Mouse (Mus musculus): ENCODE measurements around the gene Atp6v1g2.

Atp6v1g2 gene

DNA sequence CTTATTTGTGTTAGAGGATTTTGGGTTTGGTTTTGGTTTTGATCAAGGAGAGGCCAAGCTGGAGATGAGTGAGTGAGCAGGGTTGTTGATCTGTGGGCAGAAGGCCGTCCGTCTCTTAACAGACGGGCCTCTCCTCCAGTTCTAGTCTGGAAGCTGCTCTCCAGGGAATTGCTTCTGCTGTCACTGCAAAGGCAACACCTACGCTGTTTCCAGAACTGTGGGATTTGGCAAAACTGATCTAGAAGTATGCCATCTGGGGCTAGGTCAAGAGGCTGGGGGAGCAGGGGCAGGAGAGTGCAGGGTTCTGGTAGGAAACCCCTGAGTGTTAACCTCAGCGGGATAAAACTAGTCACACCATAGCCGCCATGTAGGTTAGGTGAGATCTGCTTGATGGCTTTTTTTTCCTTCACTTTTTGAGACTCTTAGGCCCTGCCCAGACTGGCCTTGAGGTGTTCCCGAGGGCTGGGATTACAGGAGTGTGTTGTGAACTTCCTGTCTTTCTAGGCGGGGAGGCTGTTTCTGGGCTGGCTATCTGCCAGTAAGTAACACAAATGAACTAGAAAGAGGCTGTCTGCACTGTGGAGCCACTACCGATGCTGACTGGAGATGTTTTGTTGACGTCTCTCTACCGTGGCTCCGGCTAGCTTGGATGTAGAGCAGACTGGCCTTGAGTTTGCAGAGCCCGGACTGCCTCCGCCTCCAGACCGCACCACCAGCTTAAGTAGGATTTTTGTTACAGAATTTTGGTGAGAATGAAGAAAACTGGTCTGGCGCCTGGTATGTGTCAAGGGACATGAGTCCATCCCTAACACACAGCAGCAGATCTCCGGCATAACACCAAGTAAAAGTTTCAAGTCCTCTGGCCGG lies at the start of gene Atp6v1g2:
Gene Atp6v1g2, plus strand, starts transcription at position 547 of the 867 bp plus-strand sequence.
- DNase-seq: no peak

DNA sequence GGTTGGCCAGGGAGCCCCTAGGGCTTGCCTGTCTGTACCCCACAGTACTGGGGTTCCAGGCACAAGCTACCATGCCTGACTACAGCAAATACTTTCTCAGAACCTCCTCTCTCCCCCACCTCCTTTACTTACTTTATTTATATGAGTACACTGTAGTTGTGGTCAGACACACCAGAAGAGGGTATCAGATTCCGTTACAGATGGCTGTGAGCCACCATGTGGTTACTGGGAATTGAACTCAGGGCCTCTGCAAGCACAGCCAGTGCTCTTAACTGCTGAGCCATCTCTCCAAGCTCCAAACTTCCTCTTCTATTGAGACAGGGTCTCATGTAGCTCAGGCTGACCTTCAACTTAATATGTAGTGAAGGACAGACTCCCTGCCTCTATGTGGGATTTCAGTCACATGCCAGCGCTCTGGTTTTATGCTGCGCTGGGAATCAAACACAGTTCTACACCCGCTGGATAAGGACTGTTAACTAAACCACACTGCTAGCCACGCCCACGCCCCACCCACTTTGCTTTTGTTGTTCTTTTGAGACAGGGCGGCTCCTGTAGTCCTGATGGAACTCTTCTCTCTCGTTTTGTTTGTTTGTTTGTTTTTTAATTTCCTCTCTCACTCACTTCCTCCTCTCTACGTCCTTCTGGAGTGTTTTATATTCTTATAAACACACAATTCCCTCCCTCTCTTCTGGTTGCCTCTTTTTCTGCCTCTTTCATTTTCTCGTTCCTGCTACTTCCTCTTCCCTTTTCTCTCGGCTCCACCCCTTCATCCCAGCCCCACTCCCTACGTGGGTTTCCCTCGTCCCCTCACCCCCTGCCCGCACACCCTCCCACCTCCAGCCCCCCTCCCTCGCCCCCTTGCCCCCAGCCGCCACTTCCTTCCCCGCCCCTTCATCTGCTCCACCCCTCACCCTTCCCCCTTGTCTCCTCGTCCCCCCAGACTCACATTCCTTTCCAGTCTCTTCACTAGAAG lies 47.5 kb upstream of the Atp6v1g2 start:
- peak; percentile 74 to 85 for DNase-seq

DNA sequence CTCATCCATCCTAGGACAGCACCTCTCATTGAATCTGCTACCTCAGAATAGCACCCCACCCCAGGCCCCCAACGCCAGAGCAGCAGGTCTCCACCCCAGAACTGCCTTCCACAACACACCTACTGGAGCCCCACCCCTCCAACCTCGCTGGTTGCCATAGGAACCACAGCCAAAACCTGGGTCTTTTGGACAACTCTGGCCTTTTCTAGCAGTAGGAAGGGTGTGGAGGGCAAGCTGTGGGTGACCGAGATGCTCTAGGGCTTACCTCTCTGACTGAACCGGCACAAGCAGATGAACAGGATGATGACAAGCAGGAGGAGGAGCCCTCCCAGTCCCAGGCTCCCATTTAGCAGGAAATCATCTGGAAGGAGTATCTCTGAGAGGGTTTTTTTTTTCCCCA lies 46.8 kb upstream of the Atp6v1g2 start:
- peak; percentile 47 to 79 for DNase-seq

DNA sequence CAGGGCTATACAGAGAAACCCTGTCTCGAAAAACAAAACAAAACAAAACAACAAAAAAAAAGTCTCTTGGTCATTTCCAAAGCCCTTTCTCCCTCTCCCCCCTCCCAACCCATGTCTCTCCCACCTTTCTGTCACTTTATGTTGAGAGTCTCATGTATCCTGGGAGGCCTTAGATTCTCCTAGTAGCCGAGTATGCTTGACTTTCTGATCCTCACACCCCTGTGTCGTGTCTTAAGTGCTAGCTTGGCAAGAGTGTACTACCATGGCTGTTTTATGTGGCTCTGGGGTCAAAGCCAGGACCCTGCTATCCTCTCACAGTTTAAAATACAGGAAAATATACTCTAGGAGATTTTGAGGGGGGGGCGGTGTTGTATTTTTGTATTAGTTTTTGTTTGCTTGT lies 46.1 kb upstream of the Atp6v1g2 start:
- no peak for DNase-seq

DNA sequence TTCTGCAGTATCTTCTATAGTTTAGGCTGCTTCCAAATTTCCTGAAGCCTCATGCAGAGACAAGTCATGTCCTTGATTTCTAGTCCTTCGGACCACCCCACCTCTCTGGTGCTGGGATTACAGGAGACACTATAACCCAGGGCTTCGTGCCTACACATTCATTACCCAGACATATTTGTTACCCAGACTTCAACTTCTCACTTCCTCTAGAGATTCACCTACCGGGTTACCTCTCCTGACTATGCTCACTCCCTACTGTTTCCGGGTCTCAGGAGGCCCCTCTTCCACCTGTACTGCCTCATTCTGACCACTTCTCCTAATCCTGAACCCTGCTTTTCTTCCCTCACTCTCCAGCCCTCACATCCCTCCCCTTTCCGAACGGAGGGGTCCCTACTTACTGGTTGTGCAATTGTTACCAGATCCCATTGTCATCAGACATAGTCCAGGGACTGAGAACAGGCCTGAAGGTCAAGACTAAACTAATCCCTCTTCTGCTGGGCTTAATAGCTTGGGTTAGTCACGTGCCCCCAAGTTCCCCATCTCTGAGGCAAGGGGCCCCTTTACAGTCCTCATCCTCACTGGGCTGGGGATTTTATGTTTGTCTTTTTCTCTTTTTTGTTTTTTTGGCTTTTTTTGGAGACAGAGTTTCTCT lies 45.4 kb upstream of the Atp6v1g2 start, which contains the start of gene Lst1:
Gene Lst1, minus strand, starts transcription at position 481 of the 652 bp plus-strand sequence.
- DNase-seq: no peak

DNA sequence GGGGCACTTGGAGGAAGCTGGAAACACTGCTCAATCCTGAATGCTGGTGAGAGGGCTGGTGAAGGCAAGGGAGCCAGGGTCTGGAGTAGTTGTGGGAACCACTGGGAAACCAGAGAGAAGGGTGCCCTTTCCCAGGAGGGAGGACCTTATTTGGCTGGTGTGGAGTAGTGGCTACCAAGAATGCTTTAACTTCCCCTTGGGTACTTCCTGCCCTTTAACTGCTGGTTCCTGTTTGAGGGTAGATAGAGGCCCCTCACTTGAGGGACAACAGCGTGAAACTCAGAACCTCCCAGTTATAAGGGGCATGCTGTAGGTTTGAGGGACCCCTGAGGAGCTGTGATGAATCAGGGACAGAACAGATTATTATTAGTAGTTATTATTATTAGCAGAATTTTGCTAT lies 44.3 kb upstream of the Atp6v1g2 start:
- no peak for DNase-seq

DNA sequence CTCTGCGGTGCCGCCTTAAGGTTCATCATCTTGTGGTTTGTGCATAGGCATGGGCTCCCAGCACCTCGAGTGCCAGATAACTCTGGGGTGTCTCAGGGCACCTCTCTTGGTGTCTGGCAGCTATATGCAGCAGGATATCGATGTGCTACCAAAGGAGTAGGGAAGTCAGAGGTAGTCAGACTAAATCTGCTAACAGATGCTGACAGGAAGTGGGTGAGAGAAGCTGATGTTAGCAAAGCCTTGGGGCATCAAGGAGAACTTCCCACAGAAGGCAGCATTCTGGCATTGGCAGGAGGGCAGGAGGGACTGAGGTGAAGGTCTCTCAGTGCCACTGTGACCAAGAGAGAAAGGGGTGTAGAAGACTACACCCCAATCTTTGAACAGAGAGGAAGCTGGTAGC lies 43.4 kb upstream of the Atp6v1g2 start:
- peak; percentile 27 to 68 for DNase-seq

DNA sequence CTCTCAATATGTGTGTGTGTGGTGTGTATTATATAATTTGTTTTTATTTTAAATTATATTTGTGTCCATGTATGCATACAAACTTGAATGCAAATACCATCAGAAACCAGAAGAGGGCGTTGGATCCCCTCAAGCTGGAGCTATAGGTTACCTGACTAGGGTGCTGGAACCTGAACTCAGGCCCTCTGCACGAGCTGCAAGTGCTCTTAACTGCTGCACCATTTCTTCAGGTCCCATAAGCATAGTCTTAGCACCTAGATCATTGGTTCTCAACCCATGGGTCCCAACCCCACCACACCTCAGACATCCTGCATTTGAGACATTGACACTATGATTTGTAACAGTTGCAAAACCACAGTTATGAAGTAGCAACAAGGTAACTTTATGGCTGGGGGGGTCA lies 41.7 kb upstream of the Atp6v1g2 start:
- no peak for DNase-seq

DNA sequence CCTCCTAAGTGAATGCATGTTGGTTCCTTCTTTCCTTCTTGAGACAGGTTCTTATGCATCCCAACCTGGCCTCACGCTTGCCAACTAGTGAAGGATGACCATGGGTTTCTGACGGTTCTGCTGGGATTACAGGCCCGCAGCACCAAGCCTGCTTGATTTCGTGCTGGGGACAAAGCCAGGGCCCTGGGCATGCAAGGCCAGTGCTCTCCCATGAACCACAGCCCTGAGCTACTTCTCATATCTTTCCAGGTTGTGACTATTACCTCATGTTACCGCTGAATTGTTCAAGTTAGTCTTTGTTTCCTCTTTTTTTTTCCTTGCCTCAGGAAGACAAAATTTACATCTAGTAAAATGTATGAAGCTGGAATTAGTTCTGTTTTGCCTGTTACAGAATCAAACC lies 40.5 kb upstream of the Atp6v1g2 start:
- no peak for DNase-seq

DNA sequence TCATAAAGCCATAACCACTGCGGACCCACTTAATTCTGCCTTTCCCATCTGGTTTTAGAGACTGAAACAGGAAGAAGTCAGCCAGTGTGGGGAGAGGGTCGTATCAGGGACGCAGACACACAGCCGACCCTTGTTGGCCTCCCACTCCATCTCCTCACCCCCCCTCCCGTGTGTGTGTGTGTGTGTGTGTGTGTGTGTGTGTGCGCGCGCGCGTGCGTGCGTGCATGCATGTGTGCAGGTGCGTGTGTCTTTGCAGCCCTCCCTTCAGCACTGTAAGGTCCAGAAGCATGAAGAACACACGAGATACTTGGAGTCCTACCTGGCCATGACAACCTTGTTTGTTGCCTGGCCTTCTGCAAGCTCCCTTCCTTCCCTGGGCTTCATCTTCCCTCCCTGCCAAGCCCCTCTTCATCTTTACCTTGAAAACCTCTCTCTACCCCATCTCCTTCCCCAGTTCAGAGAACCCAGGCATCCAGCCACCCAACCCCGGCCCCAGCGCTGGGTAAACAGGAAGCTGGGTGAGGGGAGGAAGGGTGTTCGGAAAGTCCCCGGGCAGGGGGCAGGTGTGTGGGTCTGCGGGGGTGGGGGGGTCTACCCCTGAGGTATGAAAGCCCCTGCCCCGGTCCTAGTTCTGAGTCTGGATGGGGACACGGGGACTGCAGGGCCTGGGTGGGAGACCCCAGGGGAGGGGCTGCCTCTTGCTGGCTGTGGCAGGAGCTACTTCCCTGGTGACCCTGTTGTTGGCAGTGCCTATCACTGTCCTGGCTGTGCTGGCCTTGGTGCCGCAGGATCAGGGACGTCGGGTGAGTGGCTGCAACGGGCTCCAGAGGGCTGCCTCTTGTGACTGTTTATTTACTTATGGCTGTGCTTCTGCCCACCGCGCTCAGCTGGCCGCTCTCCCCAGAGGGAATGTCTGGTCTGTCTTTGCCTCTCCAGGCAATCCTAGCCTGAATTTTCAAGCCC lies 39.3 kb upstream of the Atp6v1g2 start, which contains the start of gene Ltb:
Gene Ltb, plus strand, starts transcription at position 559 of the 963 bp plus-strand sequence.
- DNase-seq: peak; percentile 87 to 93

DNA sequence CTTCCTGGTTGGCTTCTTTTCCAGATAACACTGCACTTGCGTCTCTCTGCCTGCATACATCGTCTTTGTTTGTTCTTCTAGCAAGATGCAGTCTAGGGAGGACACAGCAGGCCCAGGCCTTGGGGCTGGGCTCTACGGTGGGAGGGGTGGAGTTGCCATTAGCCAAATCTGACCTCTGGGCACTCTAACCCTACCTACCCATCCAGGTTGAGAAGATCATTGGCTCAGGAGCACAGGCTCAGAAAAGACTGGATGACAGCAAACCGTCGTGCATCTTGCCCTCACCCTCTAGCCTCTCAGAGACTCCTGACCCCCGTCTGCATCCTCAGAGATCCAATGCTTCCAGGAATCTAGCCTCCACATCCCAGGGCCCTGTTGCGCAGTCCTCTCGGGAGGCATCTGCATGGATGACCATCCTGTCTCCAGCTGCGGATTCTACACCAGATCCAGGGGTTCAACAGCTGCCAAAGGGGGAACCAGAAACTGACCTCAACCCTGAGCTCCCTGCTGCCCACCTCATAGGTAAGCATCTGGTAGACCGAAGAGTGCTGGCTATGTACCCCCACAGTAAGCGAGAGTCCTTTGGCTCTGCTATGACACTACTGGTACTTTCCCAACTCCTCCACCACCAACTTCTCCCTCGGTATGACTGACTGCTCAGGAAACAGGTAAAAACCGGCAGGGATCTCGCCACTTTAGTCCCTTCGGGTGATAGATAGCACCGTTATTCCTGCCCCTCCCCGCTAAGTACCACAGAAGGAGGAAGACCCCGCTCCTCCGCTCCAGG lies 38.4 kb upstream of the Atp6v1g2 start:
- DNase-seq: peak in 1 of 2 experiments; percentile 52

DNA sequence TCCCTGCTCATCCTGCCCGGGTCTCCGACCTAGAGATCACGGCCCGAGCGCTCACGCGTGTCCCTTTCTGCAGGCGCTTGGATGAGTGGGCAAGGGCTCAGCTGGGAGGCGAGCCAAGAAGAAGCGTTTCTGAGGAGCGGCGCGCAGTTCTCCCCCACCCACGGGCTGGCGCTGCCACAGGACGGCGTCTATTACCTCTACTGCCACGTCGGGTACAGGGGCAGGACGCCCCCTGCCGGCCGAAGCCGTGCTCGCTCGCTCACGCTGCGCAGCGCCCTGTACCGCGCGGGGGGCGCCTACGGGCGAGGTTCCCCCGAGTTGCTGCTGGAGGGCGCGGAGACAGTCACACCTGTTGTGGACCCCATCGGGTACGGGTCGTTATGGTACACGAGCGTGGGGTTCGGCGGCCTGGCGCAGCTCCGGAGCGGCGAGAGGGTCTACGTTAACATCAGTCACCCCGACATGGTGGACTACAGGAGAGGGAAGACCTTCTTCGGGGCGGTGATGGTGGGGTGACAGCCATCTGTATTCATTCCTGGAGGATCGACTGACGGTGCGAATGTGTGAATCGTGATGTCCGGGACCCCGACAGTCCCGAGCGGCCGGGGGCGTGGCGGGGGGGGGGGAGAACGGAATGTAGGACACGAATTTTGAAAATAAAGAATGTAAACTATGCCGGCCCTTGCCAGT lies 37.7 kb upstream of the Atp6v1g2 start:
- peak; percentile 93 to 94 for DNase-seq

DNA sequence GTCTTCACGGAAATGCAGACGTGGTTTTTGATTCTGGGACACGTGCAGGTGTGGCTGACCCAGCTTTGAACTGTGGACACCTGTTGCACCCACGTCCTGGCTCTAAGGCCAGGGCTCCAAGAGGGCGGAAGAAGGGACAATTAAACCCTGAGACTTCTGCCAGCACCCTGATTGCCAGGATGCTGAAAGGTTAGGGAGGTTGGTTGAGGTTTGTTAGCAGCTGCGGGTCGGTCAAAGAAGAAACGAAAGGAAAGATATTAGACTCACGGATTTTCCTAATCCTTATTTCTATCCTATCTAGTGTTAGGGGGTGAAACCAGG lies 37.2 kb upstream of the Atp6v1g2 start:
- DNase-seq: peak in 1 of 2 experiments; percentile 51

DNA sequence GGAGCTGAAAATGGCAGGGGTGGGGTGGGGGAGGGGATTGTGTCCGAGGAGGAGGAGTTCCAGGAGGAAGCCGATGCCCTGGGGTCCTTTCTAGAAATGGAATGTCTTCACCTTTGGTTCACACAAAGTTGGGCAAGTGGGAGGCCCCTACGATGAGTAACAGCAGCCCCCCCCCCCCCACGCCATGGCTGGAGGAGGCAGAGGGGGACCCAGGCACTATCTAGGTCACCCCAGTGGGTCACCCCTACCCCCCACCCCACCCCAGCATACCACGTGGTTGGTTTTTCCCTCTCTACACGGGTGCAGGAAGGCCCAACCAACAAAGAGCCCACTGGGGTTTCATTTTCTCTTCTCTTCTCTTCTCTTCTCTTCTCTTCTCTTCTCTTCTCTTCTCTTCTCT lies 36.3 kb upstream of the Atp6v1g2 start:
- no peak for DNase-seq

DNA sequence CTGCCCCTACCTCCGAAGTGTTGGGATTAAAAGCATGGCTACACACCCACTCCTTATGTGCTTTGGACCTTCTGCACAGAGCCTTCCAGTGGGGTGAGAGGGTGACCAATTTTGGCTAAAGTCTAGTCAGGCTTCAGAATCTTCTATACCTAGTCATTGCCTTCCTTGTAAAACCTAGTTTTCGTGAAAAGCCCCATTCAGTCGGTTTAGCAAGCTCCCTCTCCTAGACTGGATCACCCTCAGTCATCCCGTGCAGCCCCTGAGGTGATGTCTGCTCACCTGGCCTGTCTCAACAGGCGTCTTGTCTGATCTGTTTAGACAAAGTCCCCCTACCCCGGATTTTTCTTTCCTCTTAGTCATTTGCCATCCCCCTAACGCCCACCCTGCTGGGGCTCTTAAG lies 35.4 kb upstream of the Atp6v1g2 start:
- DNase-seq: no peak

DNA sequence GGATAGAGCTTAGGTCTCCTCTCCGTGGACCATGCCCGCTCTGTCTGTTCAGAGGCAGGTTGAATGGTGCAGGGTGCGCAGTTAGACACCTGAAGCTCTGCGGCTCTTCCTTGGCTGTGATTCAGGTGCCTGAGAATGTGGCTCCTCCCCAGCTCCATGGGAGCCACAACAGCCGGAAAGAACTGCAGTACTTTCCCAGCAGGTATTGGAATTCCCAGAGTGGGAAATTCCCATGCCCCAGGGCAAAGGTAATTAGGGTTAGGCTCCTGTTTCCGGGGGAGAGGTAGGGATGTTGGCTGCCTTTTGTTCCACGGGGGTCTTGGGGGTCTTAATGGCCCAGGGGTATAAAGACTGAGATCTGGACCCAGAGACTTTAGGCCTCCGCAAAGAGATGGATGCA lies 34.5 kb upstream of the Atp6v1g2 start:
- no peak for DNase-seq

DNA sequence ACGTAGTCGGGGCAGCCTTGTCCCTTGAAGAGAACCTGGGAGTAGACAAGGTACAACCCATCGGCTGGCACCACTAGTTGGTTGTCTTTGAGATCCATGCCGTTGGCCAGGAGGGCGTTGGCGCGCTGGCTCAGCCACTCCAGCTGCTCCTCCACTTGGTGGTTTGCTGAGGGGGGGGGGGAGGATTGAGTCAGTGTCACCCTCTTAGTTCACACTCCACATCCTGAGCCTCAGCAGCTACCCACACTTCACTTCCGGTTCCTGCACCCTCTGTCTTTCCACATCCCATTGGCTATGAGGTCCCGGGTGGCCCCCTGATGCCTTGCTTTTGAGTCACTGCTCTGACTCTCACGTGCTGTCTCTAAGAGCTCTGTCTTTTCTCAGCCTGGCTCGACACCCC lies 33.1 kb upstream of the Atp6v1g2 start:
- DNase-seq: peak; percentile 74 to 87

DNA sequence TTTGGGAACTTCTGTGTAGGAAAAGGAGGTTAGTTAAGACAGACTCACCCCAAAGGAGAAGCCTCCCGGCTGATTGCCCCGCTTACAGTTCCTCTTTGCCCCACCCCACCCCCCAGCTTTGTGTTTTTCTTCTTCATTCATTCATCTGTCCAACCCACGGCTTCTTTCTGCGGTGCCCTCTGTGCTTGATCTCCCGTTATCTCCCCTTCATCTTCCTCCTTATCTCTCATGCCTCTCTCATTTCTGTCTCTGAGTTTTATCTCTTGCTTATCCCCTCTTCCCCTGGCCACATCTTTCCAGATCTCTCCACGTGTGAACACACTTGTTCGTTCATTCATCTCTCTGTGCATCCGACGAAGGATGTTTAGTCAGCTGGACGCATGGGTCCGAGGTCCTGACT lies 32.3 kb upstream of the Atp6v1g2 start:
- DNase-seq: no peak

DNA sequence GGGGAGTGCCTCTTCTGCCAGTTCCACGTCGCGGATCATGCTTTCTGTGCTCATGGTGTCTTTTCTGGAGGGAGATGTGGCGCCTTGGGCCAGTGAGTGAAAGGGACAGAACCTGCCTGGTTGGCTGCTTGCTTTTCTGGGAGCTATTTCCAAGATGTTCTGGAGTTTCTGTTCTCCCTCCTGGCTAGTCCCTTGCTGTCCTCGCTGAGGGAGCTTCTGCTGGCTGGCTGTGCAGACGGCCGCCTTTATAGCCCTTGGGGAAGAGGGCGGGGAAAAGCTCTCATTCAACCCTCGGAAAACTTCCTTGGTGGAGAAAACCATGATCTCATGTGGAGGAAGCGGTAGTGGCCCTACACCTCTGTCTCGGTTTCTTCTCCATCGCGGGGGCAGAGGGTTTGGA lies 31.7 kb upstream of the Atp6v1g2 start, which contains the start of gene Tnf:
Gene Tnf, minus strand, starts transcription at position 221 of the 400 bp plus-strand sequence.
- peak in 1 of 2 experiments; percentile 38 for DNase-seq

DNA sequence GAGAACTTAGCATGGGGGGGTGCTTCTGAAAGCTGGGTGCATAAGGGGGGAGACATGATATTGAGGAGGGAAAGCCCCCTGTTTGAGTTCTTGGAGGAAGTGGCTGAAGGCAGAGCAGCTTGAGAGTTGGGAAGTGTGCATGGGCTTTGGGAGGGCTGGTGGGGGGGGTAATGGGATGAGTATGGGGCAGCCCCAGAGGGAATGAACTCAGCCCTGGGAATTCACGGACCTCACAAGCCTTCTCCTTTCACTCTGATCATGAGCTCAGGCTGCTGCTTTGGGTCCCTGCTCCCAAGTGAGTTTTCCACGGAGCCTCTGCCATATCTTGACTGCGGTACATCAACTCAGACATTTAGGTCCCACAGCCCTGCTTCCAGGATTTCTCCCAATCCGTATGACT lies 31.0 kb upstream of the Atp6v1g2 start:
- no peak for DNase-seq

Data from thymus, adult 18-20 months (tissue).